Mouse (Mus musculus): ENCODE results near the gene Foxn3. TPM values are rescaled to one million over a fixed set of nuclear protein-coding genes. Genes with fewer than 3 reads are reported as not detected.

The Foxn3 gene
- polyA plus RNA-seq, 1 experiment from 2014 or later: 14.6 TPM

GRCm38 (mm10) chr12:99519862-99520261, 43.5 kb downstream of the Foxn3 start:
- H3K4me3 ChIP-seq (ENCODE audit: inconsistent target): no peak overlapping the region
- peaks cover 4% of the 10 kb centered on the region; the same call in 1 of the 2 replicates for H3K79me2 ChIP-seq (ENCODE audit: inconsistent target)
- no peaks in the 10 kb centered on the region for H3K36me3 ChIP-seq (ENCODE audit: inconsistent target)
- 0 out of 2 replicates have a peak overlapping the region, but pooled peaks have one; percentile 10 for H3K27ac ChIP-seq
- 97% methylated on average over 4 of the region's 4 CpGs for WGBS (ENCODE audit: missing documents)

- Histone ChIP-seq H3K27ac (0 out of 2 replicates have a peak overlapping the region, but pooled peaks have one; percentile 10), H3K36me3 (ENCODE audit: inconsistent target) (no peaks in the 10 kb centered on the region), H3K4me3 (ENCODE audit: inconsistent target) (no peak overlapping the region), H3K79me2 (ENCODE audit: inconsistent target) (peaks cover 4% of the 10 kb centered on the region; the same call in 1 of the 2 replicates)
- 84% methylated on average over 9 of the region's 9 CpGs for whole genome bisulfite sequencing (ENCODE audit: missing documents)
These were observed 44.2 kb downstream of the Foxn3 start for GRCm38 (mm10) chr12:99519191-99519614.

GRCm38 (mm10) chr12:99518640-99519039, 44.7 kb downstream of the Foxn3 start:
- WGBS (ENCODE audit: missing documents): 90% methylated on average over 10 of the region's 10 CpGs
- no peak overlapping the region for H3K27ac ChIP-seq
- no peaks in the 10 kb centered on the region for H3K36me3 ChIP-seq (ENCODE audit: inconsistent target)
- no peak overlapping the region for H3K4me3 ChIP-seq (ENCODE audit: inconsistent target)
- H3K79me2 ChIP-seq (ENCODE audit: inconsistent target): peaks cover 4% of the 10 kb centered on the region; the same call in 1 of the 2 replicates

DNA sequence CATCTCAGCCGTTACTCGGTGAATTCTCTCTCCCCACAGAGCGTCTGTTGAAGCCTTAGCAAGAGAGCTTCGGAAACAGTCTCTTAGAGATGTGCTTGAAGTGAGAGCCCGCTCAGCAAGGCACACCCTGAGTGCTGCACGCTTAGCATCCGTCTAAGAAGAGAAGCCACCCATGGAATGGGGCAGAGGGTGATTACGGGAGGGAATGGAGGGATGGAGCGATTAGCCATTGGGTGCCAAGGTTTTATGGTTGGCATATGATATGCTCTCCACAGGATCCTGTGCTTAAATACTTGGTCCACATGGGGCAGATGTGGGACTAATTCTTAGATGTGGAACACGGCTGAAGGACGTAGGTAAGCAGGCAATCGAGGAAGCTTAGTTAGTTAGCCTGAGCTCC, 45.3 kb downstream of the Foxn3 start:
- WGBS (ENCODE audit: missing documents): 95% methylated on average over 12 of the region's 12 CpGs
- Histone ChIP-seq H3K4me3 (ENCODE audit: inconsistent target) (no peak overlapping the region), H3K27ac (no peak overlapping the region), H3K36me3 (ENCODE audit: inconsistent target) (no peaks in the 10 kb centered on the region), H3K79me2 (ENCODE audit: inconsistent target) (peaks cover 4% of the 10 kb centered on the region; the same call in 1 of the 2 replicates)

- no peak overlapping the region for H3K4me3 ChIP-seq (ENCODE audit: inconsistent target)
- WGBS (ENCODE audit: missing documents): 90% methylated on average over 5 of the region's 5 CpGs
- no peaks in the 10 kb centered on the region for H3K36me3 ChIP-seq (ENCODE audit: inconsistent target)
- H3K27ac ChIP-seq: no peak overlapping the region
- peaks cover 4% of the 10 kb centered on the region; the same call in 1 of the 2 replicates for H3K79me2 ChIP-seq (ENCODE audit: inconsistent target)
These were observed 46.1 kb downstream of the Foxn3 start for GRCm38 (mm10) chr12:99517296-99517695.

DNA sequence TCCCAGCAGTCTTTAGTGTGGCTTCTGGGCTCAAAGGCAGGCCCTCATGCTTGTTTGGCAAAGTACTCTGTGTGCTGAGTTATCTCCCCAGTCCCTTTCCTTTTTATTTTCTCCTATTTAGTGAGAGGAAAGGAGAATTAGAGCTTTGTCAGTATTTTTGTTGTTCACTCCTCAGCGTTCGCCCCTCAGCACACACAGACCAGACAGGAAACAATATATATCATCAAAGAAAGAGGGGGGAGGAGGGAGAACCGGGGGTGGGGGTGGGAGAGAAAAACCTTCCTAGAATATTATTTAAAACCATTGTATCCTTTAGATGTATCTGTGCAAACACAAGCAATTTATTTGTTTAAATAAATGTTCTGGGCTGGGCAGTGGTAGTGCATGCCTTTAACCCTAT, 47.9 kb downstream of the Foxn3 start:
- no peak overlapping the region for H3K27ac ChIP-seq
- WGBS (ENCODE audit: missing documents): 44% methylated on average over 2 of the region's 3 CpGs
- H3K4me3 ChIP-seq (ENCODE audit: inconsistent target): no peak overlapping the region
- H3K36me3 ChIP-seq (ENCODE audit: inconsistent target): no peaks in the 10 kb centered on the region
- H3K79me2 ChIP-seq (ENCODE audit: inconsistent target): peaks cover 4% of the 10 kb centered on the region; the same call in 1 of the 2 replicates

GRCm38 (mm10) chr12:99511644-99512043, 51.7 kb downstream of the Foxn3 start:
- H3K4me3 ChIP-seq (ENCODE audit: inconsistent target): no peak overlapping the region
- WGBS (ENCODE audit: missing documents): 100% methylated on average over 1 of the region's 5 CpGs
- H3K36me3 ChIP-seq (ENCODE audit: inconsistent target): no peaks in the 10 kb centered on the region
- H3K79me2 ChIP-seq (ENCODE audit: inconsistent target): no peaks in the 10 kb centered on the region
- H3K27ac ChIP-seq: no peak overlapping the region

DNA sequence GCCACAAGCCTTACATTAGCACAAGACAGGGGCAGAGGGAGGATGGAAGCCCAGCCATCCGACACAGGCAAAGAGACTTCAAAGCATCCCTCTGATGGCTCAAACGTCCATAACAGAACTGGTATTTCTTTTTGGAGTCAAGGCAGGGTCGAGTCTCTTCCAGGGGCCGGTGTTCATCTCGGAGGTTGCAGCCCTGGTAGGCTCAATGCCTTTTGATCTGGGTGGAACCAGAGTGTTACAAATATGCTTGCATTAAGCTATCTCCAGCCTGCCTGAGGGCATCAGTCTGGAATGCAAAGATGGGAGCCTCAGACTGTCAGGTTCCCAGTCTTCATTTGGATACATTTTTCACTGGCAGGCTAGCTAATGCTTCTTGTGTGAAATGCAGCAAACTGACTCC, 52.6 kb downstream of the Foxn3 start:
- H3K36me3 ChIP-seq (ENCODE audit: inconsistent target): no peaks in the 10 kb centered on the region
- H3K27ac ChIP-seq: no peak overlapping the region
- 93% methylated on average over 5 of the region's 5 CpGs for WGBS (ENCODE audit: missing documents)
- H3K4me3 ChIP-seq (ENCODE audit: inconsistent target): no peak overlapping the region
- H3K79me2 ChIP-seq (ENCODE audit: inconsistent target): no peaks in the 10 kb centered on the region

- 93% methylated on average over 4 of the region's 4 CpGs for WGBS (ENCODE audit: missing documents)
These were observed 61.2 kb downstream of the Foxn3 start for GRCm38 (mm10) chr12:99502225-99502624.

GRCm38 (mm10) chr12:99498978-99499694, 64.2 kb downstream of the Foxn3 start:
- no peak overlapping the region for H3K4me3 ChIP-seq (ENCODE audit: inconsistent target)
- WGBS (ENCODE audit: missing documents): 93% methylated on average over 9 of the region's 9 CpGs
- H3K36me3 ChIP-seq (ENCODE audit: inconsistent target): no peaks in the 10 kb centered on the region
- H3K27ac ChIP-seq: no peak overlapping the region
- H3K79me2 ChIP-seq (ENCODE audit: inconsistent target): no peaks in the 10 kb centered on the region; the same call in 1 of the 2 replicates

More at GRCm38 (mm10) chr12:99502225-99502624, 61.2 kb downstream of the Foxn3 start:
- no peaks in the 10 kb centered on the region for H3K79me2 ChIP-seq (ENCODE audit: inconsistent target)
- H3K36me3 ChIP-seq (ENCODE audit: inconsistent target): no peaks in the 10 kb centered on the region
- H3K4me3 ChIP-seq (ENCODE audit: inconsistent target): no peak overlapping the region
- H3K27ac ChIP-seq: no peak overlapping the region

DNA sequence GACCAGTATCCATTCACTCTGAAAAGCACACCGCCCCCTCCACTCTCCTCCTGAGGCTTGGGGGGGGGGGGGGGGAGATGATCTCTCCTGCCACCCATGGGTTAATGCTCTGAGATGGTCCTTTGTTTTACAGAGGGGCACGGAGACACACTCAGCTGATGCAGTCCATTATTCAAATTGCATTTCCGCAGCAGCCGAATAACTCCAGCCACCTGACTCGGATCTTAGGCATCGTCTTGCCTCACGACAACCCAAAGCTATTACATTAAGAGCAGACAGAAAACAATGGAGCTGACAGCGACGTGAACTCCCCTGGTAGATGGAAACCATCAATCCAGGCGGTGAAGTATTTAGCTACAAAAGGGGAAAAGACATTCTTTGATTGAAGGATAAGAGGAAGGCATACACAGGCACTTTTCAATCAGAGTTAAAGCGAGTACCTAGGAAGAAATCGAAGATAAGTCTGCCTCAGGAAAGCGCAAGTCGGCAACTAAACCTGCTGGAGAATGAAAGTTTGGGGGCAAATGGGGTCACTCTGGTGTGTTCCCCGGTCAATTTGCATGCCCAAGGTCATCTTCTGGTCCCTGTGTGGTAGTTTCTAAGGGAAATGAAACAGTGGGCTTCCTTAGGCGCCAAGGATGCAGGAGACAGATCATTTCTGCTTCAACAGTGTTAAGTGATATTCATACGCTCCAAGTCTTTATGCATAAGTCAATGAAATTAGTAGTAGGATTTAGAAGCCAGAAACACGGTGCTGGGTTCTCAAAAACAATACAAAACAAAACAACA, 65.0 kb downstream of the Foxn3 start:
- Histone ChIP-seq H3K4me3 (ENCODE audit: inconsistent target) (no peak overlapping the region), H3K27ac (no peak overlapping the region), H3K36me3 (ENCODE audit: inconsistent target) (no peaks in the 10 kb centered on the region), H3K79me2 (ENCODE audit: inconsistent target) (no peaks in the 10 kb centered on the region; the same call in 1 of the 2 replicates)
- WGBS (ENCODE audit: missing documents): 92% methylated on average over 18 of the region's 18 CpGs

DNA sequence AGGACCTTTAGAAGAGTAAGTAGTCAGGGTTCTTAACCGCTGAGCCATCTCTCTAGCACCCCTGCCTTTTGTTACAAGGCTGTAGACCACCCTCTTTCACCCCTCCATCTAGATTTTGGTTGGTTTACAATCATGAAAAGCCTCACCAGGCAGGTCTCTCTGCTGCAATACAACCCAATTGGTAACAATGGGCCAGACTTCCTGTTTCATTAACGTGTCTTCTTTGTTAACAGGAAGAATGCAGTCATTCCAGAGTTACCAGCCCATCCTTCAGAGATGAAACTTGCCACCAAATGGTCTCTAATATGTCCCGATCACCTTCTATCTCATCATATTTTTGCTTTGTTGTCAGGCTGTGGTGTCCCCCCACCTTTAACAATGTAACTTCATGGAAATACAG, 66.4 kb downstream of the Foxn3 start:
- WGBS (ENCODE audit: missing documents): 63% methylated on average over 3 of the region's 3 CpGs
- no peak overlapping the region for H3K27ac ChIP-seq

DNA sequence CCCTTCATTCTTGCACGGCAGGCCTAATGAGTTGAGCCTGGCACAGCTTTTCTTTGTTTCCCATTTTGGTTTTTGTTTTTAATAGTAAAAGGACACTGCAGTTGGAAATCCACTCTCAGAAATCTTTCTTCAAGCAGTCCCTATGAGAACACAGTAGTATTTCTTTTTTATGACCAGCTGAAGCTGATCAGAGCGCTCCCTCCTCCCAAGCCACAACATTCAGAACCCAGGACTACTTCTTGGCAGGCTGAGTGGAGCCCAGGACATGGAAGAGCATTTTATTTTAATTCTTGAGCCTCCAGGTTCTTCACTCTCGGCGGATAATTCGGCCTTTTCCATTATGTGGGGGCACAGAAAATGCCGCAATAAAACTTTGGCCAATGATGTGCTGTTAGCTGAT, 73.2 kb downstream of the Foxn3 start:
- 98% methylated on average over 6 of the region's 6 CpGs for WGBS (ENCODE audit: missing documents)
- Histone ChIP-seq H3K79me2 (ENCODE audit: inconsistent target) (no peaks in the 10 kb centered on the region; the same call in 1 of the 2 replicates), H3K27ac (no peak overlapping the region), H3K4me3 (ENCODE audit: inconsistent target) (no peak overlapping the region), H3K36me3 (ENCODE audit: inconsistent target) (no peaks in the 10 kb centered on the region)

More for the DNA sequence above, 66.4 kb downstream of the Foxn3 start:
- Histone ChIP-seq H3K4me3 (ENCODE audit: inconsistent target) (no peak overlapping the region), H3K79me2 (ENCODE audit: inconsistent target) (no peaks in the 10 kb centered on the region; the same call in 1 of the 2 replicates), H3K36me3 (ENCODE audit: inconsistent target) (no peaks in the 10 kb centered on the region)

- H3K79me2 ChIP-seq (ENCODE audit: inconsistent target): no peaks in the 10 kb centered on the region
- WGBS (ENCODE audit: missing documents): 58% methylated on average over 4 of the region's 4 CpGs
These were observed 74.3 kb downstream of the Foxn3 start for GRCm38 (mm10) chr12:99489001-99489592.

More at GRCm38 (mm10) chr12:99489001-99489592, 74.3 kb downstream of the Foxn3 start:
- H3K4me3 ChIP-seq (ENCODE audit: inconsistent target): no peak overlapping the region
- H3K36me3 ChIP-seq (ENCODE audit: inconsistent target): no peaks in the 10 kb centered on the region
- no peak overlapping the region for H3K27ac ChIP-seq

All from macrophage (primary cell).